Mouse (Mus musculus) myocyte (in vitro differentiated cells): ENCODE measurements around the gene Supt4a. TPM values are rescaled to one million over a fixed set of nuclear protein-coding genes. Genes with fewer than 3 reads are reported as not detected.

ENCODE experiments used
- H3K27me3 ChIP-seq: one replicate; pipeline ENCODE4 v1.6.1; 2011; ENCODE audit not compliant: control insufficient read depth, insufficient read depth, insufficient read length
- H3K36me3 ChIP-seq: one replicate; pipeline ENCODE4 v1.6.1; 2011; ENCODE audit not compliant: control insufficient read depth, insufficient read depth
- H3K4me2 ChIP-seq: one replicate; pipeline ENCODE4 v1.6.1; 2011; ENCODE audit warnings: low read depth, control low read depth
- H3K4me3 ChIP-seq: one replicate; pipeline ENCODE4 v1.5.1; 2011; ENCODE audit warnings: mild to moderate bottlenecking, control low read depth, moderate library complexity
- H3K79me2 ChIP-seq: one replicate; pipeline ENCODE4 v1.6.1; 2011; ENCODE audit not compliant: control insufficient read depth, insufficient read depth
- H3ac ChIP-seq: one replicate; pipeline ENCODE4 v1.6.1; 2011; ENCODE audit not compliant: control insufficient read depth, insufficient read length
- CEBPB ChIP-seq: IDR thresholded peaks from 2 replicates; pipeline ENCODE4 v1.6.1; 2011; ENCODE audit warnings: mild to moderate bottlenecking, moderate library complexity; ENCODE audit not compliant: poor library complexity, insufficient read depth, severe bottlenecking
- E2F4 ChIP-seq: IDR thresholded peaks from one replicate; pipeline ENCODE4 v1.6.1; 2011; ENCODE audit warnings: mild to moderate bottlenecking, control low read depth, moderate library complexity; ENCODE audit not compliant: insufficient read depth
- MAX ChIP-seq: IDR thresholded peaks from one replicate; pipeline ENCODE4 v1.6.1; 2011; ENCODE audit warnings: low read depth, mild to moderate bottlenecking, control low read depth
- MYOD1 ChIP-seq, 3 experiments: IDR thresholded peaks; one replicate each; pipeline ENCODE4 v1.6.1; 2011; ENCODE audit warnings: control low read depth in 2 of 3, low read depth in 2 of 3, mild to moderate bottlenecking in 2 of 3, moderate library complexity in 1 of 3; ENCODE audit not compliant: insufficient read length in 2 of 3, control insufficient read depth in 1 of 3
- MYOG ChIP-seq, 3 experiments: IDR thresholded peaks; one replicate each; pipeline ENCODE4 v1.6.1; 2011; ENCODE audit warnings: control low read depth in 2 of 3, low read depth in 2 of 3, mild to moderate bottlenecking in 2 of 3; ENCODE audit not compliant: insufficient read length in 2 of 3, control insufficient read depth in 1 of 3, insufficient read depth in 1 of 3
- POLR2A ChIP-seq: IDR thresholded peaks from one replicate; pipeline ENCODE4 v1.6.1; 2011; ENCODE audit warnings: low read depth, mild to moderate bottlenecking, control low read depth, moderate library complexity; ENCODE audit not compliant: insufficient read length
- POLR2AphosphoS2 ChIP-seq: IDR thresholded peaks from one replicate; pipeline ENCODE4 v1.6.1; 2011; ENCODE audit warnings: low read depth, control low read depth; ENCODE audit not compliant: insufficient read length
- REST ChIP-seq: IDR thresholded peaks from one replicate; pipeline ENCODE4 v1.6.1; 2011; ENCODE audit warnings: mild to moderate bottlenecking, control low read depth, moderate library complexity; ENCODE audit not compliant: insufficient read depth, insufficient read length
- SRF ChIP-seq: IDR thresholded peaks from one replicate; pipeline ENCODE4 v1.6.1; 2011; ENCODE audit warnings: low read depth; ENCODE audit not compliant: control insufficient read depth, insufficient read length
- TCF12 ChIP-seq: IDR thresholded peaks from one replicate; pipeline ENCODE4 v1.6.1; 2011; ENCODE audit warnings: mild to moderate bottlenecking, control low read depth; ENCODE audit not compliant: poor library complexity, insufficient read depth, severe bottlenecking
- TCF3 ChIP-seq: IDR thresholded peaks from one replicate; pipeline ENCODE4 v1.6.1; 2011; ENCODE audit warnings: low read depth, control low read depth; ENCODE audit not compliant: insufficient read length
- USF1 ChIP-seq: IDR thresholded peaks from one replicate; pipeline ENCODE4 v1.6.1; 2011; ENCODE audit warnings: low read depth, mild to moderate bottlenecking, control low read depth, moderate library complexity
- polyA plus RNA-seq: library from polyadenylated mRNA; unstranded; fragments of >200 nt; fragmentation: generic; extraction: Trizol; gene quantifications from one replicate; pipeline ENCODE4 v1.2.1, GENCODE M21; 2012; ENCODE audit warnings: missing spikeins

Gene Supt4a
- polyA plus RNA-seq, 1 experiment: 159 TPM

- H3K4me3 ChIP-seq: peak overlapping the region; percentile 18
These were observed 12.1 kb downstream of the Supt4a start for GRCm38 (mm10) chr11:87749192-87750042.

GRCm38 (mm10) chr11:87750043-87750421 lies 12.7 kb downstream of the Supt4a start:
- Histone ChIP-seq H3K4me3 (peak overlapping the region; percentile 18), H3K27me3 (no peaks in the 10 kb centered on the region), H3K4me2 (peak overlapping the region; percentile 92), H3K36me3 (peaks cover 3% of the 10 kb centered on the region), H3ac (no peak overlapping the region), H3K79me2 (no peaks in the 10 kb centered on the region)
- TF ChIP-seq POLR2AphosphoS2 (no peak), MYOG (IDR thresholded peaks at IDR 0.05; ENCODE audit: control insufficient read depth in 1 of 3, insufficient read depth in 1 of 3, insufficient read length in 2 of 3, low read depth in 2 of 3) (no peak)

More at GRCm38 (mm10) chr11:87749192-87750042, 12.1 kb downstream of the Supt4a start:
- Histone ChIP-seq H3K36me3 (peaks cover 5% of the 10 kb centered on the region), H3K4me2 (peak overlapping the region; percentile 92), H3ac (no peak overlapping the region), H3K79me2 (no peaks in the 10 kb centered on the region), H3K27me3 (no peaks in the 10 kb centered on the region)
- TF ChIP-seq POLR2A (peak; percentile 23), SRF (peak; percentile 99), REST (no peak), USF1 (peak; percentile 40), POLR2AphosphoS2 (no peak)

GRCm38 (mm10) chr11:87750521-87750920 lies 13.2 kb downstream of the Supt4a start:
- Histone ChIP-seq H3ac (no peak overlapping the region), H3K27me3 (no peaks in the 10 kb centered on the region), H3K79me2 (no peaks in the 10 kb centered on the region), H3K4me2 (peak overlapping the region; percentile 92), H3K4me3 (no peak overlapping the region), H3K36me3 (peaks cover 3% of the 10 kb centered on the region)
- TF ChIP-seq TCF12 (no peak), POLR2AphosphoS2 (no peak), REST (no peak), E2F4 (no peak), SRF (no peak), MYOD1 (IDR thresholded peaks at IDR 0.05; ENCODE audit: control insufficient read depth in 1 of 3, insufficient read length in 2 of 3, low read depth in 2 of 3) (no peak), TCF3 (no peak), MAX (no peak), MYOG (IDR thresholded peaks at IDR 0.05; ENCODE audit: control insufficient read depth in 1 of 3, insufficient read depth in 1 of 3, insufficient read length in 2 of 3, low read depth in 2 of 3) (no peak), USF1 (no peak), CEBPB (no peak), POLR2A (no peak)

GRCm38 (mm10) chr11:87751031-87751430 lies 13.7 kb downstream of the Supt4a start:
- Histone ChIP-seq H3ac (no peak overlapping the region), H3K27me3 (no peaks in the 10 kb centered on the region), H3K79me2 (no peaks in the 10 kb centered on the region), H3K4me2 (no peak overlapping the region), H3K36me3 (peaks cover 3% of the 10 kb centered on the region), H3K4me3 (no peak overlapping the region)
- TF ChIP-seq MAX: no peak
- TF ChIP-seq E2F4: no peak
- no peak for TF ChIP-seq MYOD1 (IDR thresholded peaks at IDR 0.05; ENCODE audit: control insufficient read depth in 1 of 3, insufficient read length in 2 of 3, low read depth in 2 of 3)
- no peak for TF ChIP-seq REST
- no peak for TF ChIP-seq MYOG (IDR thresholded peaks at IDR 0.05; ENCODE audit: control insufficient read depth in 1 of 3, insufficient read depth in 1 of 3, insufficient read length in 2 of 3, low read depth in 2 of 3)
- TF ChIP-seq POLR2A: no peak
- TF ChIP-seq SRF: no peak
- TF ChIP-seq USF1: no peak

GRCm38 (mm10) chr11:87751491-87751966 lies 14.2 kb downstream of the Supt4a start:
- TF ChIP-seq TCF3: no peak
- TF ChIP-seq CEBPB: no peak
- TF ChIP-seq MYOG (IDR thresholded peaks at IDR 0.05; ENCODE audit: control insufficient read depth in 1 of 3, insufficient read depth in 1 of 3, insufficient read length in 2 of 3, low read depth in 2 of 3): no peak
- TF ChIP-seq SRF: no peak
- no peak for TF ChIP-seq USF1
- TF ChIP-seq TCF12: no peak
- TF ChIP-seq REST: no peak
- no peak for TF ChIP-seq E2F4
- TF ChIP-seq POLR2AphosphoS2: no peak
- TF ChIP-seq MYOD1 (IDR thresholded peaks at IDR 0.05; ENCODE audit: control insufficient read depth in 1 of 3, insufficient read length in 2 of 3, low read depth in 2 of 3): no peak
- TF ChIP-seq MAX: no peak
- no peak for TF ChIP-seq POLR2A
- H3K27me3 ChIP-seq: no peaks in the 10 kb centered on the region
- peaks cover 3% of the 10 kb centered on the region for H3K36me3 ChIP-seq
- no peak overlapping the region for H3K4me2 ChIP-seq
- H3K4me3 ChIP-seq: no peak overlapping the region
- no peak overlapping the region for H3ac ChIP-seq
- no peaks in the 10 kb centered on the region for H3K79me2 ChIP-seq
